Mouse (Mus musculus) liver, adult 2 months (tissue): Measurements from ENCODE around the gene Rprd1b. TPM values are rescaled to one million over a fixed set of nuclear protein-coding genes. Genes with fewer than 3 reads are reported as not detected.

Source experiments
- DNase-seq: peaks from one replicate; pipeline ENCODE4 v3.0.0-alpha.2; 2011; ENCODE audit warnings: low read depth, low spot score; ENCODE audit errors: extremely low read depth
- H3K27ac ChIP-seq: fragments of 200-500 bp; replicated peaks from 2 replicates; pipeline ENCODE4 v1.5.1; 2012; ENCODE audit warnings: low read depth, mild to moderate bottlenecking, control low read depth, inconsistent platforms, low read length; ENCODE audit not compliant: insufficient read depth
- H3K27me3 ChIP-seq: fragments of 200-500 bp; 2 replicates; pipeline ENCODE4 v1.6.1; 2012; ENCODE audit warnings: mild to moderate bottlenecking, moderate library complexity, low read length, inconsistent platforms; ENCODE audit not compliant: control insufficient read depth, insufficient read depth
- H3K36me3 ChIP-seq: fragments of 200-500 bp; 2 replicates; pipeline ENCODE4 v1.6.1; 2012; ENCODE audit warnings: low read length, inconsistent platforms; ENCODE audit not compliant: control insufficient read depth, insufficient read depth
- H3K4me1 ChIP-seq: fragments of 200-500 bp; 2 replicates; pipeline ENCODE4 v1.6.1; 2011; ENCODE audit warnings: low read length; ENCODE audit not compliant: control insufficient read depth, insufficient read depth
- H3K4me3 ChIP-seq: fragments of 200-500 bp; 2 replicates; pipeline ENCODE4 v1.5.1; 2011; ENCODE audit warnings: low read depth, mild to moderate bottlenecking, control low read depth, low read length, moderate library complexity; ENCODE audit not compliant: insufficient read depth
- H3K79me2 ChIP-seq: fragments of 200-500 bp; 2 replicates; pipeline ENCODE4 v1.6.1; 2012; ENCODE audit warnings: inconsistent platforms, mild to moderate bottlenecking, low read length, moderate library complexity; ENCODE audit not compliant: control insufficient read depth, insufficient read depth
- H3K9ac ChIP-seq: fragments of 200-500 bp; 2 replicates; pipeline ENCODE4 v1.6.1; 2012; ENCODE audit warnings: low read depth, mild to moderate bottlenecking, control low read depth, inconsistent platforms, low read length
- CTCF ChIP-seq: fragments of 200-500 bp; IDR thresholded peaks from 2 replicates; pipeline ENCODE4 v1.5.1; 2011; ENCODE audit warnings: low read depth, low read length, control low read depth
- POLR2A ChIP-seq: fragments of 200-500 bp; IDR thresholded peaks from 2 replicates; pipeline ENCODE4 v1.6.1; 2011; ENCODE audit warnings: low read length, control low read depth; ENCODE audit not compliant: insufficient read depth; ENCODE audit errors: extremely low read depth
- WGBS: fragments of 180-500 bp; shearing (Covaris S2); methylation state at CpG from one replicate; pipeline ENCODE4 v1.1.7; 2018; 5-methylcytosine and 5-hydroxymethylcytosine counted together
- polyA plus RNA-seq: library from polyadenylated mRNA; depleted of rRNA; stranded (reverse); fragments of >200 nt; gene quantifications from 2 replicates; pipeline ENCODE4 v1.2.3, GENCODE M21; 2012
- total RNA-seq: library from RNA; depleted of rRNA; stranded (reverse); fragments of >200 nt; gene quantifications from 2 replicates; pipeline ENCODE4 v1.2.3, GENCODE M21; 2014

The Rprd1b gene
- total and polyA plus RNA-seq, 2 experiments = 6.8 to 14.2 TPM

DNA sequence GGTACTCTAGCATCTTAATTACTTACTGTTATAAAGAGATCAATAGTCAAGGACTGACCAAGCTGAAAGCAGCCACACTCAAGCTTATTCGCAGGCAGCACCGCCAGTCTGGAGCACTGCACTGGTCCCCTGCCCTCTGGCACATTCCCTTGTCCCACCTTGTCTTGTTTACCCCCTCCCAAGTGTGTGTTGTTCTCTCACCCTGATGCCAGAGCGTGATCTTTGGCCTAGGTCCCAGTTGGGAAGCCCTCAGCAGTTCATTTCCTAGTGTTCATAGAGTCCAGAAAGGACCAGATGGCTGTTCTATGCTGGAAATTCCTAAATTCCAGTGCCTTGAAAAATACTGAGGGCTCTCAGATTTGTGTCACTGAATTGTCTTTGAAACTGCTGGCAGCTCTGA lies 28.7 kb downstream of the Rprd1b start:
- Histone ChIP-seq H3K79me2 (no peaks in the 10 kb centered on the region), H3K4me3 (no peak overlapping the region), H3K27me3 (no peaks in the 10 kb centered on the region), H3K4me1 (peaks cover 4% of the 10 kb centered on the region), H3K9ac (no peak overlapping the region), H3K27ac (no peak overlapping the region), H3K36me3 (peaks cover 34% of the 10 kb centered on the region)
- no peak for TF ChIP-seq CTCF
- no peak for TF ChIP-seq POLR2A
- WGBS = 29% methylated on average over 3 of the region's 3 CpGs
- DNase-seq = no peak

- no peaks in the 10 kb centered on the region for H3K79me2 ChIP-seq
- DNase-seq = peak; percentile 61
- no peak for TF ChIP-seq POLR2A
- no peak for TF ChIP-seq CTCF
- no peak overlapping the region for H3K9ac ChIP-seq
- WGBS = 21% methylated on average over 10 of the region's 10 CpGs
- H3K27me3 ChIP-seq = no peaks in the 10 kb centered on the region
- H3K4me3 ChIP-seq = no peak overlapping the region
- peaks cover 11% of the 10 kb centered on the region for H3K4me1 ChIP-seq
- H3K27ac ChIP-seq = 0 out of 2 replicates have a peak overlapping the region, but pooled peaks have one; percentile 1
- H3K36me3 ChIP-seq = peaks cover 32% of the 10 kb centered on the region
Measured at GRCm38 (mm10) chr2:158058534-158058933, 30.2 kb downstream of the Rprd1b start.

GRCm38 (mm10) chr2:158059666-158060105 lies 31.4 kb downstream of the Rprd1b start:
- Histone ChIP-seq H3K27me3 (no peaks in the 10 kb centered on the region), H3K4me3 (no peak overlapping the region), H3K36me3 (peaks cover 30% of the 10 kb centered on the region), H3K9ac (no peak overlapping the region), H3K27ac (no peak overlapping the region), H3K79me2 (no peaks in the 10 kb centered on the region), H3K4me1 (peaks cover 17% of the 10 kb centered on the region)
- TF ChIP-seq CTCF = no peak
- TF ChIP-seq POLR2A = no peak
- 91% methylated on average over 8 of the region's 8 CpGs for WGBS
- no peak for DNase-seq

DNA sequence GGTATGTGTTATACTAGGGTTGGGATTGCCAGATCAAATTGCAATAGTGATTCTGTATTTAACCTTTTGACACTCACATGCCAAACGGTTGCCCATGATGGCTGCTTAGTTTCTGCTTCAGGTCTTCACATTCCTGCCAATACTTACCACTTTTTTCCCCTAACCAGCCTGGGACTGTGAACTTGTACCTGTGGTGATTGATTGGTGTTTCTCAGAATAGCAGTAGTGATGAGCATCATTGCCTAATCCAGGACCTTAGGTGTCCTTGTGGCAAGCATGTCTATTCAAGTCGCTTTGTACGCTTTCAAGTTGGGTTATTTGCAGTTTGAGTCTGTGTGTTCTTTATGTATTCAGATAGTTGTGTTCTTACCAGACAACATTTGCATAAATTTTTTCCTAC lies 34.7 kb downstream of the Rprd1b start:
- Histone ChIP-seq H3K9ac (no peak overlapping the region), H3K27me3 (no peaks in the 10 kb centered on the region), H3K4me3 (no peak overlapping the region), H3K27ac (no peak overlapping the region), H3K36me3 (peaks cover 23% of the 10 kb centered on the region), H3K4me1 (peaks cover 20% of the 10 kb centered on the region), H3K79me2 (peaks cover 8% of the 10 kb centered on the region; the same call in 1 of the 2 replicates)
- WGBS = 26% methylated on average over 3 of the region's 3 CpGs
- DNase-seq = peak; percentile 97
- no peak for TF ChIP-seq POLR2A
- TF ChIP-seq CTCF = no peak

GRCm38 (mm10) chr2:158064571-158065048 lies 36.3 kb downstream of the Rprd1b start:
- Histone ChIP-seq H3K9ac (no peak overlapping the region), H3K79me2 (peaks cover 8% of the 10 kb centered on the region; the same call in 1 of the 2 replicates), H3K27me3 (no peaks in the 10 kb centered on the region), H3K36me3 (peaks cover 16% of the 10 kb centered on the region), H3K4me3 (no peak overlapping the region), H3K27ac (0 out of 2 replicates have a peak overlapping the region, but pooled peaks have one; percentile 0), H3K4me1 (peaks cover 20% of the 10 kb centered on the region)
- peak; percentile 86 for DNase-seq
- TF ChIP-seq POLR2A (no peak), CTCF (peak; percentile 47; the same call in 1 of the 2 replicates)
- WGBS = 8% methylated on average over 3 of the region's 3 CpGs

- H3K36me3 ChIP-seq = peaks cover 14% of the 10 kb centered on the region; the same call in 1 of the 2 replicates
- 31% methylated on average over 5 of the region's 5 CpGs for WGBS
Measured at GRCm38 (mm10) chr2:158065064-158065463, 36.8 kb downstream of the Rprd1b start.

More at GRCm38 (mm10) chr2:158065064-158065463, 36.8 kb downstream of the Rprd1b start:
- Histone ChIP-seq H3K4me3 (no peak overlapping the region), H3K9ac (peak overlapping the region; percentile 32), H3K27ac (peak overlapping the region; percentile 83), H3K4me1 (peaks cover 22% of the 10 kb centered on the region), H3K79me2 (peaks cover 8% of the 10 kb centered on the region; the same call in 1 of the 2 replicates), H3K27me3 (no peaks in the 10 kb centered on the region)
- DNase-seq = no peak
- no peak for TF ChIP-seq POLR2A
- TF ChIP-seq CTCF = no peak
